Mouse (Mus musculus) testis, adult 2 months (tissue): ENCODE data around the gene Fam53b. TPM values are rescaled to one million over a fixed set of nuclear protein-coding genes. Genes with fewer than 3 reads are reported as not detected.

Source experiments
- H3K27ac ChIP-seq: fragments of 200-500 bp; 2 replicates; pipeline ENCODE4 v1.5.1; 2012; ENCODE audit warnings: low read depth, low read length; ENCODE audit not compliant: control insufficient read depth, insufficient read depth
- H3K27me3 ChIP-seq: fragments of 200-500 bp; 2 replicates; pipeline ENCODE4 v1.6.1; 2012; ENCODE audit warnings: mild to moderate bottlenecking, low read length, moderate library complexity; ENCODE audit not compliant: control insufficient read depth, insufficient read depth
- H3K36me3 ChIP-seq: fragments of 200-500 bp; 2 replicates; pipeline ENCODE4 v1.6.1; 2012; ENCODE audit warnings: mild to moderate bottlenecking, low read length; ENCODE audit not compliant: control insufficient read depth, insufficient read depth
- H3K4me1 ChIP-seq: fragments of 200-500 bp; 2 replicates; pipeline ENCODE4 v1.6.1; 2012; ENCODE audit warnings: low read length; ENCODE audit not compliant: control insufficient read depth, insufficient read depth
- H3K4me3 ChIP-seq: fragments of 200-500 bp; 2 replicates; pipeline ENCODE4 v1.5.1; 2012; ENCODE audit warnings: low read depth, mild to moderate bottlenecking, low read length, moderate library complexity, mixed read lengths; ENCODE audit not compliant: control insufficient read depth
- CTCF ChIP-seq: fragments of 200-500 bp; IDR thresholded peaks from 2 replicates; pipeline ENCODE4 v1.5.1; 2012; ENCODE audit warnings: low read depth, mild to moderate bottlenecking, inconsistent platforms, low read length, moderate library complexity; ENCODE audit not compliant: control insufficient read depth, insufficient read depth, insufficient replicate concordance
- POLR2A ChIP-seq: fragments of 200-500 bp; IDR thresholded peaks from 2 replicates; pipeline ENCODE4 v1.6.1; 2012; ENCODE audit warnings: low read depth, mild to moderate bottlenecking, inconsistent platforms, low read length, moderate library complexity; ENCODE audit not compliant: control insufficient read depth
- polyA plus RNA-seq: library from polyadenylated mRNA; depleted of rRNA; stranded (reverse); fragments of >200 nt; gene quantifications from 2 replicates; pipeline ENCODE4 v1.2.3, GENCODE M21; 2012

Fam53b gene
- polyA plus RNA-seq, 1 experiment, result 6.1 TPM

DNA sequence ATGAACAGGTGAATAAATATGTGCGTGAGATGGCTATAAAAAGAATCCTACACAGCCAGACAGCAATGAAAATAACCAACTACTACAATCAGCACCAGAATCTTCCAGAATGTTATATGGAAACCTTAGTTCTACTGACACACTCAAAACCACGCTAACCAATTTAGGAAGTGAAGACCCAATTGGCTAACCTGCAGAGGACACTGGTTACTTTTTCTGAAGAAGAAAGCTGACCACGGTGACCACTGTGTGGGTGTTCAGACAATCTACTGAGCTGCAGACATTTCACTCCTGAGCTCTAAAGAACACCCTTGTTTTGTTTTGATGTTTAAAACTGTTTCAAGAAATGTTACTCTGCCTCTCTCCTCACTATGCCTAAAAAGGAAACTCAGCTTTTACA lies 29.5 kb upstream of the Fam53b start:
- Histone ChIP-seq H3K4me3 (no peak overlapping the region), H3K27me3 (no peaks in the 10 kb centered on the region), H3K36me3 (no peaks in the 10 kb centered on the region; the same call in 1 of the 2 replicates), H3K27ac (no peak overlapping the region), H3K4me1 (no peaks in the 10 kb centered on the region)
- TF ChIP-seq POLR2A (no peak), CTCF (no peak)

- Histone ChIP-seq H3K4me1 (no peaks in the 10 kb centered on the region), H3K27ac (no peak overlapping the region), H3K27me3 (no peaks in the 10 kb centered on the region), H3K4me3 (no peak overlapping the region), H3K36me3 (peaks cover 2% of the 10 kb centered on the region; the same call in 1 of the 2 replicates)
- no peak for TF ChIP-seq CTCF
- TF ChIP-seq POLR2A, result no peak
Observed at GRCm38 (mm10) chr7:132842455-132842854, 28.8 kb upstream of the Fam53b start.

DNA sequence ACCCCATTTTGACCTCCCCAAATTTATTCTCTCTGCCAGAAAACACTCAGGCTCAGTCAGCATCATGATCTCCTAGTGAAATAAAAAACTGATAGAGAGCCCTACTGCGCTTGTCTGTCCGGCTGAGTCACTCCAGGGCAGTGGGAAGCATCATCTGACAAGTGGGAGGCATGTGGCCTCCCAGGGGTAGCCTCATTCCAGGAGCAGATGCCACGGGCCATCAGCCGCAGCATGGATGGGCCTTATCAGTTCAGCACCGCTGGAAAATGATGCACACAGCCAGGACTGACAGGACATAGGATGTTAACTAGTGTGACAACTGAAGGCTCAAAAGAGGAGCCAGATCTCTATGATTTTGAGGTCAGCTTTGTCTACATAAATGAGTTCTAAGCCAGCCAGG lies 27.6 kb upstream of the Fam53b start:
- no peak overlapping the region for H3K27ac ChIP-seq
- H3K36me3 ChIP-seq, result peaks cover 2% of the 10 kb centered on the region; the same call in 1 of the 2 replicates
- H3K4me1 ChIP-seq, result no peaks in the 10 kb centered on the region
- H3K4me3 ChIP-seq, result no peak overlapping the region
- H3K27me3 ChIP-seq, result no peaks in the 10 kb centered on the region
- no peak for TF ChIP-seq CTCF
- TF ChIP-seq POLR2A, result no peak

DNA sequence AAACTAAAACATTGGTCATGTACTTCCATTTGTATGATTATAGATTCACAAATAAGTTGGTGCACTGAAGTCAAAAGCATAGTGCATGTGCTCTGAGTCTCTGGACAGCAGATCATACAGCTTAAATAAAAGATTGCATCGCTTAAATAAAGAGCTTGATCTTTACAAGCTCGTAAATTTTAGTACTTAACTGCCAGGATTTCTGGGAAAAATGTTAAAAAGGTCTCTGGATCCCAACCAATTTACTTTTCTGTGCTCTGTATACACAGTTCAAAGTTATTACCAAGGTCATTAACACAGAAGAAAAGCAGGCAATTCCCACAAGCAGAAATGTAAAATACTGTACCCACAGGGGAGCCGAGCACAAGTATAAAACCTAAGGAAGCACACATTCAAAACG lies 17.3 kb upstream of the Fam53b start:
- H3K27ac ChIP-seq, result no peak overlapping the region
- H3K4me3 ChIP-seq, result no peak overlapping the region
- H3K27me3 ChIP-seq, result no peaks in the 10 kb centered on the region
- no peaks in the 10 kb centered on the region for H3K4me1 ChIP-seq
- TF ChIP-seq POLR2A (no peak), CTCF (no peak)
- no peaks in the 10 kb centered on the region; the same call in 1 of the 2 replicates for H3K36me3 ChIP-seq

DNA sequence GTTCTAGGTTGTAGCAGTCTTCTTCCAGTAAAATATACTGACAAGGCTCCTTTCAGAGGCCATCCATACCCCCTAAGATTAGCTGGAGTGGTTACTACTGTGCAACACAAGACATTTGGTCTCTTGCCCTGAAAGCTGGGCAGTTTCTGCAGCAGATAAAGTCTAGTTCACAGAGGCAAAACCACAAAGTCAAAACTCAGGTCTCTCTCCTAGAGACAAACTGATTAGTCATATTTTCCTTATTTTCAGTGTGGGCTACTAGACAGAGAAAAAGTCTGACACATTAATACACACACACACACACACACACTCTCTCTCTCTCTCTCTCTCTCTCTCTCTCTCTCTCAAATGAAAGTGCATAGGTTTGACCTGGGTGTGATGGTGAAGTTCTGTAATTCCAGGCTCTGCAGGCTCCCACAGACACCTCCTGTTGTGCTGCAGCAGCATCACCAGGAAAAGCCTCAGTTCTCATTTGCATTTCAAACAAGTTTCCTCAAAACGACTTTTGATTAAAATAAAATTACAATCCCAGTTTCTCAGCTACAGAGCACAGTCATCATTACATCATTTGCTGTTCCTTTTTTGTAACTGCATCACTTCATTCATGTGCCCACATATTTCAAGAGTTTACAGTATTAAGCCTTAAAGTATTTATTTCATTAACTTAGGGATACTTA lies 10.8 kb upstream of the Fam53b start:
- no peaks in the 10 kb centered on the region for H3K27me3 ChIP-seq
- no peak for TF ChIP-seq CTCF
- no peak for TF ChIP-seq POLR2A

GRCm38 (mm10) chr7:132823832-132824231 lies 10.1 kb upstream of the Fam53b start:
- TF ChIP-seq CTCF (no peak), POLR2A (no peak)
- no peaks in the 10 kb centered on the region for H3K36me3 ChIP-seq
- no peaks in the 10 kb centered on the region for H3K4me1 ChIP-seq
- no peaks in the 10 kb centered on the region for H3K27me3 ChIP-seq
- no peak overlapping the region for H3K4me3 ChIP-seq
- no peak overlapping the region for H3K27ac ChIP-seq

More for the DNA sequence above, 10.8 kb upstream of the Fam53b start:
- Histone ChIP-seq H3K36me3 (no peaks in the 10 kb centered on the region), H3K4me3 (no peak overlapping the region), H3K4me1 (no peaks in the 10 kb centered on the region), H3K27ac (no peak overlapping the region)

GRCm38 (mm10) chr7:132820692-132821091 lies 7.0 kb upstream of the Fam53b start:
- no peak overlapping the region for H3K27ac ChIP-seq
- H3K36me3 ChIP-seq, result no peaks in the 10 kb centered on the region
- H3K4me1 ChIP-seq, result no peaks in the 10 kb centered on the region
- no peak for TF ChIP-seq POLR2A
- no peak for TF ChIP-seq CTCF
- no peak overlapping the region for H3K4me3 ChIP-seq
- no peaks in the 10 kb centered on the region for H3K27me3 ChIP-seq
